Mouse (Mus musculus): ENCODE results near the gene Lrrc2. TPM values are rescaled to one million over a fixed set of nuclear protein-coding genes. Genes with fewer than 3 reads are reported as not detected.

Lrrc2 gene
- total and polyA plus RNA-seq, 3 experiments = 1.6 to 3.6 (median 1.6) TPM

DNA sequence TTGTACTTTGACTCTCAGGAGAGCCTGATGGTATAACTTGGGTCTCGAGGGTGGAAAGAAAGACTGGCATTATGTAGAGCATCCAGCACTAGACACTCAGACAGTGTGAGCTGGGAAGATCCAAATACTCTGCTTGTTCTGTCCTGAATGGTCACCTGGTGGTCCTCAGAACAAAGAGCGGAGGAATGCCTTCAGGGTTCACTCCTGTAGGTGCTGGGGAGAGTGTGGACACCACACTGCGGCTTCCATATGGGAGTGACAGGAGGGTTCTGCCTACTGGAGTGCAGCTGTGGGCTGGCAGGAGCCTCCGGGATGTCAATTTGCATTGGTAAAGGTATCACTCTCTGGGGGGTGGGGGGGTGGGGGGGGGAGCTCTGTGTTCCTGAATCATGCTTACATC, 31.0 kb downstream of the Lrrc2 start:
- H3K4me3 ChIP-seq (replicated peaks in 1 of 3; ENCODE audit: low read depth in 2 of 3, low read length in 2 of 3, poor library complexity in 1 of 3) = no peak overlapping the region
- no peak overlapping the region for H3K27ac ChIP-seq (ENCODE audit: insufficient read depth, low read depth)
- H3K9me3 ChIP-seq (replicated peaks; ENCODE audit: low read length) = peaks cover 8% of the 10 kb centered on the region
- TF ChIP-seq USF2 (conservative IDR thresholded peaks at IDR 0.05; ENCODE audit: low read depth, low read length) = no peak
- TF ChIP-seq PAX5 (IDR thresholded peaks at IDR 0.05; ENCODE audit: low read length) = no peak
- TF ChIP-seq MAZ (IDR thresholded peaks at IDR 0.05; ENCODE audit: low read depth, low read length) = no peak
- H3K4me2 ChIP-seq (ENCODE audit: insufficient read depth, low read depth, poor library complexity, severe bottlenecking) = no peak overlapping the region
- H3K4me1 ChIP-seq (ENCODE audit: control insufficient read depth in 1 of 2, insufficient read depth in 2 of 2) = peaks cover 0 to 3% of the 10 kb centered on the region in 2 experiments; a peak in 2 of 4 replicates
- in situ Hi-C loops (cut with MboI; ENCODE audit: low pct_ligation_motif_present, low pct_unique_long_range_greater_than_20kb, low sequenced_read_pairs) = no loop called here
- peaks cover 0 to 2% of the 10 kb centered on the region in 2 experiments for H3K36me3 ChIP-seq (replicated peaks in 1 of 2; ENCODE audit: control insufficient read depth in 1 of 2, insufficient read depth in 1 of 2, low read length in 1 of 2)
- H3K27me3 ChIP-seq (replicated peaks) = no peaks in the 10 kb centered on the region
- no peak for DNase-seq (ENCODE audit: extremely low read depth)
- H3K9ac ChIP-seq (ENCODE audit: insufficient read depth, low read depth) = no peak overlapping the region
- dilution Hi-C loops (cut with MboI; ENCODE audit: extremely low pct_ligation_motif_present, extremely low pct_unique_long_range_greater_than_20kb, low sequenced_read_pairs) = no loop called here
- H3K79me2 ChIP-seq (replicated peaks; ENCODE audit: control insufficient read depth, extremely low read depth, insufficient read depth, poor library complexity, severe bottlenecking) = no peaks in the 10 kb centered on the region

DNA sequence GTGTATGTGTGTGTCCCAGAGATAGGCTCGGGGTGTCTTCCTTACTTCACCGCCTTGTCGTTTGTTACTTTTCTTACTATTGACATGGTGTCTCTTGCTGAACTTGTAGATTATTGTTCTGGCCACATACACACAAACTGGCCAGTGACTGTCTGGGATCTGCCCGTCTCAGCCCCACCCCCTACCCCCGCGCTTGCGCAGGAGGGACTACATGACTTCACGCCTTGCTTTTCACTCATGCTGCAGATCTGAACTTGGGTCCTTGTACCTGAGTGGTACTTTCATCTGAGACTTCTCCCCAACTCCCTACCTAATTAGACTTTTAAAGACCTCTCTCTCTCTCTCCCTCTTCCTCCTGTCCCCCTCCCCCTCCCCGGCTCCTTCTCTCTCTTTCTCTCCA, 32.8 kb downstream of the Lrrc2 start:
- no peaks in the 10 kb centered on the region for H3K79me2 ChIP-seq (replicated peaks; ENCODE audit: control insufficient read depth, extremely low read depth, insufficient read depth, poor library complexity, severe bottlenecking)
- H3K4me3 ChIP-seq (replicated peaks in 1 of 3; ENCODE audit: low read depth in 2 of 3, low read length in 2 of 3, poor library complexity in 1 of 3) = no peak overlapping the region
- no peaks in the 10 kb centered on the region for H3K27me3 ChIP-seq (replicated peaks)
- H3K9me3 ChIP-seq (replicated peaks; ENCODE audit: low read length) = peaks cover 8% of the 10 kb centered on the region
- peaks cover 0 to 3% of the 10 kb centered on the region in 2 experiments; a peak in 2 of 4 replicates for H3K4me1 ChIP-seq (ENCODE audit: control insufficient read depth in 1 of 2, insufficient read depth in 2 of 2)
- H3K4me2 ChIP-seq (ENCODE audit: insufficient read depth, low read depth, poor library complexity, severe bottlenecking) = no peak overlapping the region
- no peak for TF ChIP-seq MAX (IDR thresholded peaks at IDR 0.05; ENCODE audit: low read length)
- peaks cover 0 to 2% of the 10 kb centered on the region in 2 experiments for H3K36me3 ChIP-seq (replicated peaks in 1 of 2; ENCODE audit: control insufficient read depth in 1 of 2, insufficient read depth in 1 of 2, low read length in 1 of 2)
- dilution Hi-C loops (cut with MboI; ENCODE audit: extremely low pct_ligation_motif_present, extremely low pct_unique_long_range_greater_than_20kb, low sequenced_read_pairs) = no loop called here
- no peak overlapping the region for H3K9ac ChIP-seq (ENCODE audit: insufficient read depth, low read depth)
- no peak overlapping the region for H3K27ac ChIP-seq (ENCODE audit: insufficient read depth, low read depth)
- no peak for DNase-seq (ENCODE audit: extremely low read depth)
- in situ Hi-C loops (cut with MboI; ENCODE audit: low pct_ligation_motif_present, low pct_unique_long_range_greater_than_20kb, low sequenced_read_pairs) = no loop called here

DNA sequence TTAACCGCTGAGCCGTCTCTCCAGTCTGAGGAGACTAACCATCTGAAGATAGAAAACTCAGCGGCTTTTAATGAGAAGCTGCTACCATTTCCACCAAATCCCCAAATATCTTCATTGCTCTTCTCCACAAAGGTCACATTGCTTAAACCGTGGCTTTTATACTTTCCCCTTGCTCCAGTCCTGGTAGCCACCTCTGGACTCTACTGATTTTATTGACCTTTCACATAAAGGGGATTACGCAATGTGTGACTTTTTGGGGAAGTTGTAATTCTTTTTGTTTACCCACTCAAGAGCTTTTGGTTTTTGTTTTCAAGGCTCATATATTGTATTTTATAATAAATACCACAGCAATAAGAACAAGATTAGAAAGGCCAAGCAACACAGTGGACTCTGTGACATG, 34.2 kb downstream of the Lrrc2 start:
- H3K36me3 ChIP-seq (replicated peaks in 1 of 2; ENCODE audit: control insufficient read depth in 1 of 2, insufficient read depth in 1 of 2, low read length in 1 of 2) = no peaks in the 10 kb centered on the region
- peaks cover 8% of the 10 kb centered on the region for H3K9me3 ChIP-seq (replicated peaks; ENCODE audit: low read length)
- DNase-seq (ENCODE audit: extremely low read depth) = no peak
- no peaks in the 10 kb centered on the region for H3K79me2 ChIP-seq (replicated peaks; ENCODE audit: control insufficient read depth, extremely low read depth, insufficient read depth, poor library complexity, severe bottlenecking)
- dilution Hi-C loops (cut with MboI; ENCODE audit: extremely low pct_ligation_motif_present, extremely low pct_unique_long_range_greater_than_20kb, low sequenced_read_pairs) = no loop called here
- in situ Hi-C loops (cut with MboI; ENCODE audit: low pct_ligation_motif_present, low pct_unique_long_range_greater_than_20kb, low sequenced_read_pairs) = no loop called here
- no peak for TF ChIP-seq MXI1 (IDR thresholded peaks at IDR 0.05; ENCODE audit: low read depth, low read length)
- no peak for TF ChIP-seq ZKSCAN1 (IDR thresholded peaks at IDR 0.05; ENCODE audit: borderline replicate concordance, low read depth, low read length)
- TF ChIP-seq NRF1 (IDR thresholded peaks at IDR 0.05; ENCODE audit: low read depth, low read length) = no peak
- no peak for TF ChIP-seq UBTF (IDR thresholded peaks at IDR 0.05; ENCODE audit: low read depth, low read length)
- TF ChIP-seq ZNF384 (IDR thresholded peaks at IDR 0.05; ENCODE audit: low read depth, low read length) = no peak
- H3K27me3 ChIP-seq (replicated peaks) = peaks cover 2% of the 10 kb centered on the region
- no peak overlapping the region for H3K9ac ChIP-seq (ENCODE audit: insufficient read depth, low read depth)
- H3K27ac ChIP-seq (ENCODE audit: insufficient read depth, low read depth) = no peak overlapping the region
- H3K4me1 ChIP-seq (ENCODE audit: control insufficient read depth in 1 of 2, insufficient read depth in 2 of 2) = peaks cover 0 to 3% of the 10 kb centered on the region in 2 experiments; a peak in 2 of 4 replicates
- H3K4me3 ChIP-seq (replicated peaks in 1 of 3; ENCODE audit: low read depth in 2 of 3, low read length in 2 of 3, poor library complexity in 1 of 3) = no peak overlapping the region
- no peak overlapping the region for H3K4me2 ChIP-seq (ENCODE audit: insufficient read depth, low read depth, poor library complexity, severe bottlenecking)
